Mouse (Mus musculus) megakaryocyte, embryonic 14.5 days (primary cell): ENCODE measurements around the gene Med22. TPM values are rescaled to one million over a fixed set of nuclear protein-coding genes. Genes with fewer than 3 reads are reported as not detected.

Source experiments
- H3K27me3 ChIP-seq: replicated peaks from 2 replicates; pipeline ENCODE3; 2012; ENCODE audit warnings: inconsistent platforms
- H3K36me3 ChIP-seq: replicated peaks from 2 replicates; pipeline ENCODE3; 2012; ENCODE audit warnings: low read length, inconsistent platforms, mixed read lengths
- H3K4me1 ChIP-seq: 2 replicates; pipeline ENCODE4 v1.6.1; 2012; ENCODE audit warnings: inconsistent platforms
- H3K4me3 ChIP-seq: replicated peaks from 2 replicates; pipeline ENCODE3; 2012; ENCODE audit warnings: moderate library complexity, mild to moderate bottlenecking, inconsistent platforms
- H3K9me3 ChIP-seq: 2 replicates; pipeline ENCODE4 v1.6.1; 2012; ENCODE audit warnings: inconsistent platforms
- FLI1 ChIP-seq: IDR thresholded peaks from 2 replicates; pipeline ENCODE4 v1.6.1; 2012; ENCODE audit warnings: low read length, inconsistent platforms, mixed read lengths
- GATA1 ChIP-seq: IDR thresholded peaks from 3 replicates; pipeline ENCODE4 v1.6.1; 2012; ENCODE audit warnings: mixed read lengths, low read length, inconsistent platforms, borderline replicate concordance
- polyA plus RNA-seq: library from polyadenylated mRNA; stranded (reverse); fragments of >175 nt; gene quantifications from 2 replicates; pipeline ENCODE4 v1.2.3, GENCODE M21; 2012; ENCODE audit warnings: low replicate concordance; ENCODE audit not compliant: insufficient read depth

The Med22 gene
- polyA plus RNA-seq: 29.1 and 39.9 TPM in 2 replicates

GRCm38 (mm10) chr2:26910124-26910993, at the start of gene Med22, which contains the start of gene Rpl7a:
TSS of gene Med22 (minus strand) at chr2:26910677.
TSS of gene Rpl7a (plus strand) at chr2:26910764.
- Histone ChIP-seq H3K27me3 (no peaks in the 10 kb centered on the region), H3K9me3 (no peaks in the 10 kb centered on the region), H3K4me1 (peaks cover 87% of the 10 kb centered on the region), H3K36me3 (peaks cover 75% of the 10 kb centered on the region), H3K4me3 (peak within 1 kb of the TSS; percentile 100)
- TF ChIP-seq GATA1 (no peak), FLI1 (no peak)

GRCm38 (mm10) chr2:26957488-26957859, 47.0 kb upstream of the Med22 start:
- Histone ChIP-seq H3K27me3 (no peaks in the 10 kb centered on the region), H3K36me3 (peaks cover 90% of the 10 kb centered on the region), H3K9me3 (no peaks in the 10 kb centered on the region), H3K4me1 (peaks cover 37% of the 10 kb centered on the region), H3K4me3 (no peak overlapping the region)
- TF ChIP-seq GATA1 (no peak), FLI1 (no peak)

GRCm38 (mm10) chr2:26956811-26957487, 46.5 kb upstream of the Med22 start:
- TF ChIP-seq FLI1: no peak
- no peak for TF ChIP-seq GATA1
- H3K36me3 ChIP-seq: peaks cover 92% of the 10 kb centered on the region
- no peaks in the 10 kb centered on the region for H3K27me3 ChIP-seq
- H3K4me3 ChIP-seq: no peak overlapping the region
- no peaks in the 10 kb centered on the region for H3K9me3 ChIP-seq
- H3K4me1 ChIP-seq: peaks cover 31% of the 10 kb centered on the region

GRCm38 (mm10) chr2:26954735-26955395, 44.4 kb upstream of the Med22 start:
- Histone ChIP-seq H3K27me3 (no peaks in the 10 kb centered on the region), H3K36me3 (peaks cover 94% of the 10 kb centered on the region), H3K4me1 (peaks cover 13% of the 10 kb centered on the region), H3K4me3 (no peak overlapping the region), H3K9me3 (no peaks in the 10 kb centered on the region)
- TF ChIP-seq FLI1 (no peak), GATA1 (no peak)

- Histone ChIP-seq H3K9me3 (no peaks in the 10 kb centered on the region), H3K27me3 (no peaks in the 10 kb centered on the region), H3K36me3 (peaks cover 97% of the 10 kb centered on the region), H3K4me1 (peaks cover 10% of the 10 kb centered on the region), H3K4me3 (no peak overlapping the region)
- TF ChIP-seq GATA1: no peak
Measured at GRCm38 (mm10) chr2:26952866-26953265, 42.4 kb upstream of the Med22 start.

GRCm38 (mm10) chr2:26952193-26952592, 41.7 kb upstream of the Med22 start:
- Histone ChIP-seq H3K36me3 (peaks cover 97% of the 10 kb centered on the region), H3K27me3 (no peaks in the 10 kb centered on the region), H3K4me3 (no peak overlapping the region), H3K9me3 (no peaks in the 10 kb centered on the region), H3K4me1 (peaks cover 10% of the 10 kb centered on the region)
- TF ChIP-seq FLI1 (no peak), GATA1 (no peak)

GRCm38 (mm10) chr2:26951346-26951905, 40.9 kb upstream of the Med22 start:
- Histone ChIP-seq H3K4me3 (no peak overlapping the region), H3K27me3 (no peaks in the 10 kb centered on the region), H3K4me1 (peaks cover 10% of the 10 kb centered on the region), H3K9me3 (no peaks in the 10 kb centered on the region), H3K36me3 (peaks cover 98% of the 10 kb centered on the region)
- TF ChIP-seq GATA1 (no peak), FLI1 (no peak)

GRCm38 (mm10) chr2:26950411-26950810, 39.9 kb upstream of the Med22 start:
- Histone ChIP-seq H3K27me3 (no peaks in the 10 kb centered on the region), H3K4me1 (peaks cover 10% of the 10 kb centered on the region), H3K4me3 (no peak overlapping the region), H3K9me3 (no peaks in the 10 kb centered on the region), H3K36me3 (peaks cover 90% of the 10 kb centered on the region)
- TF ChIP-seq GATA1: no peak
- TF ChIP-seq FLI1: no peak

- H3K4me3 ChIP-seq: no peak overlapping the region
- TF ChIP-seq FLI1: no peak
- TF ChIP-seq GATA1: no peak
- H3K36me3 ChIP-seq: peaks cover 20% of the 10 kb centered on the region
- peaks cover 6% of the 10 kb centered on the region for H3K27me3 ChIP-seq
- no peaks in the 10 kb centered on the region for H3K9me3 ChIP-seq
- H3K4me1 ChIP-seq: peaks cover 43% of the 10 kb centered on the region
Measured at GRCm38 (mm10) chr2:26943253-26943652, 32.8 kb upstream of the Med22 start.
